Mouse (Mus musculus) small intestine, adult 2 months (tissue): ENCODE measurements around the gene Prnp. TPM values are rescaled to one million over a fixed set of nuclear protein-coding genes. Genes with fewer than 3 reads are reported as not detected.

Experiments used
- H3K27ac ChIP-seq: fragments of 200-500 bp; 2 replicates; pipeline ENCODE4 v1.5.1; 2012; ENCODE audit warnings: low read depth, low read length, control low read depth, inconsistent platforms; ENCODE audit not compliant: insufficient read depth
- H3K27me3 ChIP-seq: fragments of 200-500 bp; 2 replicates; pipeline ENCODE4 v1.6.1; 2012; ENCODE audit warnings: mild to moderate bottlenecking, moderate library complexity, low read length, inconsistent platforms; ENCODE audit not compliant: control insufficient read depth, insufficient read depth
- H3K36me3 ChIP-seq: fragments of 200-500 bp; 2 replicates; pipeline ENCODE4 v1.6.1; 2012; ENCODE audit warnings: mild to moderate bottlenecking, low read length, control low read depth, inconsistent platforms; ENCODE audit not compliant: control insufficient read depth, insufficient read depth
- H3K4me1 ChIP-seq: fragments of 200-500 bp; 2 replicates; pipeline ENCODE4 v1.6.1; 2012; ENCODE audit warnings: low read length, inconsistent platforms, mixed read lengths; ENCODE audit not compliant: control insufficient read depth, insufficient read depth, insufficient read length
- H3K4me3 ChIP-seq: fragments of 200-500 bp; 2 replicates; pipeline ENCODE4 v1.5.1; 2012; ENCODE audit warnings: low read depth, mild to moderate bottlenecking, control low read depth, inconsistent platforms, low read length, moderate library complexity
- CTCF ChIP-seq: fragments of 200-500 bp; IDR thresholded peaks from 2 replicates; pipeline ENCODE4 v1.5.1; 2012; ENCODE audit warnings: low read depth, mild to moderate bottlenecking, control low read depth, inconsistent platforms, low read length, moderate library complexity, mixed read lengths; ENCODE audit not compliant: insufficient replicate concordance, insufficient read length; ENCODE audit errors: extremely low read depth
- POLR2A ChIP-seq: fragments of 200-500 bp; IDR thresholded peaks from 2 replicates; pipeline ENCODE4 v1.6.1; 2012; ENCODE audit warnings: low read depth, mild to moderate bottlenecking, control low read depth, inconsistent platforms, low read length, moderate library complexity
- WGBS: fragments of 180-500 bp; shearing (Covaris S2); methylation state at CpG from one replicate; pipeline ENCODE4 v1.1.7; 2018; 5-methylcytosine and 5-hydroxymethylcytosine counted together
- polyA plus RNA-seq: library from polyadenylated mRNA; depleted of rRNA; stranded (reverse); fragments of >200 nt; gene quantifications from 2 replicates; pipeline ENCODE4 v1.2.3, GENCODE M21; 2012

Prnp gene
- polyA plus RNA-seq, 1 experiment = 13.5 TPM

DNA sequence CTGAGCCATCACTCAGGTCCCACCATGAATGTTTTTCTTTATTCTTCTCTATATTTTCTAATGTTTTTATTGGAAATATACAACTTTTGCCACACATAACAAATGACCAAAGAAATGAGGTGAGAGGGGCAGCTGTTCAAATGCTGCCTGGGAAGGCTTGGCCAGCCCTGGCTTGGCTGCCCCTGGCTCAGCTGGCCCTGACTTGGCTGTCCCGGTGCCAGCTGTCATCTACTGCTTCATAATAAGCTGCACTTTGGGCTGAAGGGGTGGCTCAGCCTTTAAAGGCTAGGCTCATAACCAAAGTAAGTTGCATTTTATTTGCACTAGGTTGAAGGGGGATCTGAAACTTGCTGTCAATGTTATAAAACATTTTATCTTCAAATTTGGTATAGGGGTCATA is 2.9 kb upstream of the Prnp start:
- 47% methylated on average over 1 of the region's 1 CpGs for WGBS
- H3K27ac ChIP-seq = no peak overlapping the region
- peaks cover 3% of the 10 kb centered on the region for H3K4me1 ChIP-seq
- H3K4me3 ChIP-seq = no peak overlapping the region
- TF ChIP-seq POLR2A = no peak
- TF ChIP-seq CTCF = no peak
- H3K36me3 ChIP-seq = no peaks in the 10 kb centered on the region
- H3K27me3 ChIP-seq = no peaks in the 10 kb centered on the region

DNA sequence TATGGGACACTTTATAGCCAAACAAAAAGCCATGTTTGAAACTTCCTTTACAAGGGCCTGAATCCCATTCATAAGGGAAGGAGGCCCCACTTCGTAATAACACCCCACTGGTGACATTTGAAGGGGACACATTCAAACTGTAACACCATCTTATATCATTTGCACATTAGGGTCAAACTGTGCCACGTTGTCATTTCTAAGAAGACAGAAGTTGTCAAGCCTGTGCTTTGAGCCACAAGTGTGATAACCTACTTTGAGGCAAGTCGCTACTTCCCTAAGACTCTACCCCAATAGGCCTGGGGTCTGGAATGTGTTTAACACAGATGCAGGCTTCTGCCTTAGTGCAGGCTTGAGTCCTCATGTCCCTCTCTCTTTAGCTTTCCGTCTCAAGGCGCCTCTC is 2.4 kb upstream of the Prnp start:
- WGBS = 88% methylated on average over 5 of the region's 5 CpGs

DNA sequence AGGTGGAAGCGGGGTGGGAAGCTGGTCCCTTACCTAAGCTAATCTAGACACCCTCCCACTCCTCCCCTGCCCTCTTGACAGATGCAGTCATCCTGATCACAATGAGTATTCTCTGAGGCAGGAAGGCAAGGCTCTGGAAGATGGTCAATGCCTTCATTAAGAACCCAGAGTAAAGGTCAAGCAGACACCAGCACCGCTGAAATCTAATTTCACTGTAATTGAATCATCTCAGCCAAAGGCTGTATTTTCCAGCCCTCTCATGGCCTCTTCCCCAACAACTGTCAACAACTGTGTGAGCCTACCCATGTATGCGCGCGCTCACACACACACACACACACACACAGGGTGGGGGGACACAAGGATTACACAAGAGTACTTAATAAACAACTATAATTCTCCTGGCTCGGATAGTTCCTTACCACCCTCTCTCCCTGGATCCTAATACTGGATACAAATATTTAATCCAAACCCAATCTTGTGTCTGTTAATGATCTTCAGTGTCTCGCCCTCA is 1.3 kb upstream of the Prnp start:
- Histone ChIP-seq H3K27ac (no peak overlapping the region), H3K27me3 (no peaks in the 10 kb centered on the region), H3K4me1 (peaks cover 3% of the 10 kb centered on the region; the same call in 1 of the 2 replicates), H3K4me3 (no peak overlapping the region), H3K36me3 (no peaks in the 10 kb centered on the region)
- TF ChIP-seq CTCF (no peak), POLR2A (no peak)
- 74% methylated on average over 7 of the region's 7 CpGs for WGBS

More for the DNA sequence above, 2.4 kb upstream of the Prnp start:
- peaks cover 3% of the 10 kb centered on the region for H3K4me1 ChIP-seq
- TF ChIP-seq CTCF (no peak), POLR2A (no peak)
- H3K4me3 ChIP-seq = no peak overlapping the region
- H3K36me3 ChIP-seq = no peaks in the 10 kb centered on the region
- H3K27ac ChIP-seq = no peak overlapping the region
- H3K27me3 ChIP-seq = no peaks in the 10 kb centered on the region

DNA sequence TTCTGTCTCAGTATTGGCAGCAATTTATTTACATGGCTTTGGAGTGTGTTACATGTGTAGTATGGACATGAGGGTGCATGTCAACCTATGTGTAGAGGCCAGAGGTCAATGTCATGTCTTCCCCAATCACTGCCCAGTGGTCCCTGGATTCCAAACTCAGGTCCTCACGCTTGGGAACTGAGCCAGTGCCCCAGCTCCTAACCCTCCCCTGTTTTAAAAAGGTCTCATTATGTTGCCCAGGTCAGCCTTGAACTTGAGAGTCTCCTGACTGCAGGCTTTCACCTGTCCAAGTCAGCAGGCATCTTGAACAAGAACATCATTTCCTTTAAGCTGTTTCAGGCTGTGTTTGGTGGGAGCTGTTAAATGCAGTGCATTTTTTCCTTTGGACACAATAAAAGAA is 822 bp upstream of the Prnp start:
- no peaks in the 10 kb centered on the region for H3K27me3 ChIP-seq
- WGBS = 76% methylated on average over 1 of the region's 1 CpGs

DNA sequence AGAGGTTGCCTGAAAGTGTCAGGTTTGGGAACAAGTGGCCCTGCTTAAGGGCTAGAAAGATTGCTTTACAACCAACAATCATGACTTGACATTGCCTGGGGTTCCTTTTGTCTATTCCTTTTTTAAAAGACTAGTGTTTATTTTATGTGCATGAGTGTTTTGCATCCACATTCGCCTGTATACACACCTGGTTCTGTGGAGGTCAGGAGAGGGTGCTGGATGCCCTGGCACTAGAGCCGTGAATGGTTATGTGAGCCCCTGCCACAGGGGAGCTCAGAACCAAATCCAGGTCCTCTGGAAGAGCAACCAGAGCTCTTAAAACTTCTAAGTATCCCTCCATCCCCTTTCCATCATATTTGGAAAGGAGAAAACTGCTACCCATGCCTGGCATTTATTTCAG is 1.1 kb downstream of the Prnp start:
- WGBS = 76% methylated on average over 2 of the region's 2 CpGs
- Histone ChIP-seq H3K4me1 (peaks cover 3% of the 10 kb centered on the region; the same call in 1 of the 2 replicates), H3K4me3 (no peak overlapping the region), H3K27me3 (no peaks in the 10 kb centered on the region), H3K36me3 (no peaks in the 10 kb centered on the region), H3K27ac (no peak overlapping the region)
- TF ChIP-seq CTCF (no peak), POLR2A (no peak)

More for the DNA sequence above, 822 bp upstream of the Prnp start:
- Histone ChIP-seq H3K27ac (no peak overlapping the region), H3K4me3 (no peak overlapping the region), H3K36me3 (no peaks in the 10 kb centered on the region), H3K4me1 (peaks cover 3% of the 10 kb centered on the region; the same call in 1 of the 2 replicates)
- TF ChIP-seq CTCF (no peak), POLR2A (no peak)

DNA sequence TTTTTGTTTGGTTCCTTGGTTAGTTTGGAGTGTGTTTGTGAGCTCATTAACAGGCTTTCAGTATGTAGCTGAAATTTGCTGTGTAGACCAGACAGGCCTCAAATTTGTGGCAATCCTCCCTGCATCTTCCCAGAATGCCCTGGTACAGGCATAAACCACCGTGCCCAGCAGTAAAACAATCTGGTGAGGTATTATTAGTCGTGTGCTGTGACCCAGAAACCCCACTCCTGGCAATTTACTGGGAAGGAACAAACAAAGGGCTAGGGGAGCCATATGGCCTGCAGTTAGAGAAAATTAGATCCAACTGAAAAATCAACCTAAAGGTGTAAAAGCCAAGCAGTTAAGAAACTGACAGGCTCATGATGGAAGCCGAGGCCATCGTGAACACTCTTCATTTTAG is 1.6 kb downstream of the Prnp start:
- 60% methylated on average over 4 of the region's 4 CpGs for WGBS
- peaks cover 3% of the 10 kb centered on the region; the same call in 1 of the 2 replicates for H3K4me1 ChIP-seq
- no peak overlapping the region for H3K27ac ChIP-seq
- no peak overlapping the region for H3K4me3 ChIP-seq
- H3K36me3 ChIP-seq = no peaks in the 10 kb centered on the region
- TF ChIP-seq CTCF = no peak
- no peak for TF ChIP-seq POLR2A
- no peaks in the 10 kb centered on the region for H3K27me3 ChIP-seq

DNA sequence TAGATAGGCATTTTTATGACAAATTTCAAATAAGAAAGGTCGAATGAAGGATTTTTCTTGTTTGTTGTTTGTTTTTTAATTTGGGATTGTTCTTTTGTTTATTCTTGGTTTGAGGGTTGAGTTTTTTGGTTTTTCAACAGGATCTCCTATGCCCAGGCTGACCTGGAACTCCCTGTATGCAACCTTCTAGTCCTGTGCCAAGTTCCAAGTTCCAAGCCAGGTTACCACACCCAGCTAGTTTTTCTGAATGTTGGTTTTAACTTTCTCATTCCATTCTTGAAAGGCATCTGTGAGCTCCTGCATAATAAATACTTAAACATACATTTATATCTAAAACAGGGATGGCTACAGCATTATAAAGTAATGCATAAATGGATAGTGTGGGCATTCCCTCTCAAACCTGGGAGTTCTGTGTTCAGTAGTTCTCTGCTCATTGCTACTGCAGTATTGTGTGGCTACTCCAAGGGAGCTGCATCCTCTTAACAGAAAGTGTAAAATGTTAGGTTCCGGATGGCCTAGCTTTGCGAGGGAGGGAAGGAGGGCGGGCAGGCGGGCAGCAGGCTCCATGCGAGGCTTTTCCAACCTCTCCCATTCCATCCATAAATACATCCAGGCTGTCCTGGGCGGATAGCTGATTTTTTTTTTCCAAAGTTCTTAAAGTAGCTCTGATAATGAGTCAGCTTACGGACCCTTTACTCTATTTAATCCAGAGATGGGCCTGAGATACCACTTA is 3.0 kb downstream of the Prnp start:
- Histone ChIP-seq H3K4me3 (no peak overlapping the region), H3K27ac (no peak overlapping the region), H3K36me3 (no peaks in the 10 kb centered on the region), H3K27me3 (no peaks in the 10 kb centered on the region), H3K4me1 (peaks cover 3% of the 10 kb centered on the region; the same call in 1 of the 2 replicates)
- 79% methylated on average over 8 of the region's 8 CpGs for WGBS
- no peak for TF ChIP-seq CTCF
- TF ChIP-seq POLR2A = no peak
